12 mouse cellular contexts compared by ENCODE assay signal in the genomic region with DNA sequence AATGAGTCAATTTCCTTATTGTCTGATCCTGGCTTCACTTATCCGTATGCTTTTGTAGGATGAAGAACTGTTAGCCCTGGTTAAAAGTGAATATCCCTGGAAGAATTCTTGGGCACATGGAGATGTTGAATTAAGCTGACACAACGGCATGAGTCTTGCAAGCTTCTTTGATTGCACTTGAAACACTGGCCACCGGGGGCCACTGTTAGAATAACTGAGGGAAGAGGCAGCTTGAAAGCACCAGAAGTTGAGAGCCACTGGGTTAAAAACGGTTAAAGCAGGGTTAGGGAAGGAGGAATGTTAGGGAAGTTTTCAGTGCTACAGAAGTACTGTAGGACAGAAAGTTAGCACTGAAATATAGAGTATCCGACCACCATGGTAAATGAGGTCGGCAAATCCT.
DNase-seq lines count a peak whose midpoint lies in the region; ATAC-seq and TF ChIP-seq lines count a peak whose summit lies in the region.
"Had no signal": no experiment of that assay in that cellular context is flagged by ENCODE, and none has a peak within 500 bp of the region (broad histone marks: within the 10 kb centered on the region; RNA-seq: fewer than 3 reads in every experiment).

No protein-coding gene starts in this region.

- H3K4me3 ChIP-seq in cerebellum, adult 2 months (replicated peaks; ENCODE audit: insufficient read depth, low read depth, low read length), result no peak overlapping the region
- no peak overlapping the region for H3K4me3 ChIP-seq in cortical plate, adult 2 months (ENCODE audit: insufficient read depth, low read length)
- H3K4me3 ChIP-seq: forebrain, embryonic 10.5 days; liver, embryonic 12.5 days; midbrain, embryonic 12.5 days had no signal

- no peak for TF ChIP-seq CTCF in cerebellum, adult 2 months (IDR thresholded peaks at IDR 0.05; ENCODE audit: borderline replicate concordance, insufficient read depth, low read depth, low read length)
- TF ChIP-seq CTCF in cortical plate, adult 2 months (IDR thresholded peaks at IDR 0.05; ENCODE audit: extremely low read depth, insufficient read depth, low read length), result peak; percentile 33; the same call in 1 of the 2 replicates

- 69% methylated on average over 6 of the region's 6 CpGs for WGBS in cerebellum, adult 2 months

- DNase-seq in cerebellum, postnatal 14 days, result peak; percentile 59 to 73
- no peak for DNase-seq in cerebellum, adult 2 months
- DNase-seq in left cerebral cortex, adult 18-20 months (ENCODE audit: low spot score in 2 of 2), result peak; percentile 5 to 20
- DNase-seq in left cerebral cortex, adult 11 months (ENCODE audit: low spot score), result no peak
- DNase-seq in mesoderm, embryonic 11.5 days (ENCODE audit: low read depth, low spot score), result peak; percentile 8
- no peak for DNase-seq in gastrocnemius, postnatal 25 days
- DNase-seq: cerebellum, adult 11-12 months had no signal

- no peak for TF ChIP-seq POLR2A in cerebellum, adult 2 months (IDR thresholded peaks at IDR 0.05; ENCODE audit: borderline replicate concordance, insufficient read depth, low read length)
- TF ChIP-seq POLR2A in cortical plate, adult 2 months (IDR thresholded peaks at IDR 0.05; ENCODE audit: extremely low read depth, insufficient read depth, low read length), result no peak

- H3K4me1 ChIP-seq in cerebellum, adult 2 months (ENCODE audit: control insufficient read depth, insufficient read depth, low read length), result no peaks in the 10 kb centered on the region
- H3K4me1 ChIP-seq in cortical plate, adult 2 months (ENCODE audit: control insufficient read depth, insufficient read depth, low read length), result no peaks in the 10 kb centered on the region
- H3K4me1 ChIP-seq: forebrain, embryonic 10.5 days; liver, embryonic 12.5 days; midbrain, embryonic 12.5 days had no signal

- ATAC-seq in megakaryocyte, adult 5-6 weeks (ENCODE audit: poor library complexity, severe bottlenecking), result no peak
- ATAC-seq: liver, embryonic 12.5 days had no signal

- H3K27ac ChIP-seq in cerebellum, adult 2 months (ENCODE audit: insufficient read depth, low read length), result no peak overlapping the region
- no peak overlapping the region for H3K27ac ChIP-seq in cortical plate, adult 2 months (ENCODE audit: insufficient read depth, low read length)
- H3K27ac ChIP-seq: forebrain, embryonic 10.5 days; liver, embryonic 12.5 days; midbrain, embryonic 12.5 days had no signal

- no peaks in the 10 kb centered on the region for H3K27me3 ChIP-seq in cerebellum, adult 2 months (ENCODE audit: control insufficient read depth, insufficient read depth, low read length)
- H3K27me3 ChIP-seq: liver, embryonic 12.5 days; midbrain, embryonic 12.5 days had no signal

Comparison
In these comparisons a context has a peak if more than half of its experiments do, and no peak if none do; other contexts are left out.
1. DNase-seq: peak in cerebellum, postnatal 14 days (2 of 2), left cerebral cortex, adult 18-20 months (2 of 2) and mesoderm, embryonic 11.5 days (single experiment); none in cerebellum, adult 2 months (0 of 2), left cerebral cortex, adult 11 months (single experiment) and gastrocnemius, postnatal 25 days (single experiment).